ENCODE assay signal across 21 mouse cellular contexts in genomic region chr5:112272934-112273333, GRCm38 (mm10). TPM values are rescaled to one million over a fixed set of nuclear protein-coding genes. Genes with fewer than 3 reads are reported as not detected.
DNase-seq lines count a peak whose midpoint lies in the region; ATAC-seq and TF ChIP-seq lines count a peak whose summit lies in the region.
"Had no signal": no experiment of that assay in that cellular context is flagged by ENCODE, and none has a peak within 500 bp of the region (broad histone marks: within the 10 kb centered on the region; RNA-seq: fewer than 3 reads in every experiment).

No protein-coding gene starts in this region.

- no peak for TF ChIP-seq POLR2A in bone marrow, adult 2 months (IDR thresholded peaks at IDR 0.05; ENCODE audit: borderline replicate concordance, control insufficient read depth, low read depth, low read length)

- H3K4me2 ChIP-seq in heart, embryonic 16.5 days (ENCODE audit: low read depth, low read length), result no peak overlapping the region
- no peak overlapping the region for H3K4me2 ChIP-seq in stomach, embryonic 15.5 days
- no peak overlapping the region for H3K4me2 ChIP-seq in stomach, postnatal 0 days (replicated peaks; ENCODE audit: low read depth)
- H3K4me2 ChIP-seq in neural tube, embryonic 15.5 days, result no peak overlapping the region
- H3K4me2 ChIP-seq in forebrain, postnatal 0 days (ENCODE audit: low read depth), result no peak overlapping the region
- H3K4me2 ChIP-seq: embryonic facial prominence, embryonic 12.5 days; heart, embryonic 15.5 days; limb, embryonic 12.5 days; midbrain, embryonic 12.5 days had no signal

- WGBS in heart, embryonic 16.5 days, result 56% methylated on average over 2 of the region's 2 CpGs
- WGBS in stomach, embryonic 15.5 days, result 51% methylated on average over 2 of the region's 2 CpGs
- 54% methylated on average over 2 of the region's 2 CpGs for WGBS in stomach, postnatal 0 days
- 31% methylated on average over 2 of the region's 2 CpGs for WGBS in bone marrow, adult 2 months
- WGBS in neural tube, embryonic 15.5 days, result 77% methylated on average over 2 of the region's 2 CpGs
- 76% methylated on average over 2 of the region's 2 CpGs for whole genome bisulfite sequencing in forebrain, postnatal 0 days

- no peak overlapping the region for H3K4me3 ChIP-seq in heart, embryonic 16.5 days (ENCODE audit: low read length)
- H3K4me3 ChIP-seq in stomach, embryonic 15.5 days (replicated peaks), result no peak overlapping the region
- no peak overlapping the region for H3K4me3 ChIP-seq in stomach, postnatal 0 days (ENCODE audit: low read depth, low read length)
- H3K4me3 ChIP-seq in bone marrow, adult 2 months (replicated peaks; ENCODE audit: control insufficient read depth, low read depth, low read length), result no peak overlapping the region
- no peak overlapping the region for H3K4me3 ChIP-seq in neural tube, embryonic 15.5 days (replicated peaks)
- no peak overlapping the region for H3K4me3 ChIP-seq in forebrain, postnatal 0 days (ENCODE audit: low read depth, low read length)
- H3K4me3 ChIP-seq: embryonic facial prominence, embryonic 12.5 days; erythroblast, embryonic 14.5 days; heart, embryonic 15.5 days; limb, embryonic 12.5 days; midbrain, embryonic 12.5 days had no signal

- TF ChIP-seq EP300 in stomach, postnatal 0 days (optimal IDR thresholded peaks at IDR 0.05), result no peak

- H3K9ac ChIP-seq in heart, embryonic 16.5 days (ENCODE audit: low read length), result no peak overlapping the region
- H3K9ac ChIP-seq in stomach, embryonic 15.5 days, result no peak overlapping the region
- no peak overlapping the region for H3K9ac ChIP-seq in stomach, postnatal 0 days (ENCODE audit: low read length)
- no peak overlapping the region for H3K9ac ChIP-seq in neural tube, embryonic 15.5 days (replicated peaks)
- no peak overlapping the region for H3K9ac ChIP-seq in forebrain, postnatal 0 days
- H3K9ac ChIP-seq: embryonic facial prominence, embryonic 12.5 days; heart, embryonic 15.5 days; limb, embryonic 12.5 days; liver, embryonic 14.5 days; midbrain, embryonic 12.5 days had no signal

- H3K27ac ChIP-seq in heart, embryonic 16.5 days (ENCODE audit: low read length), result peak overlapping the region; percentile 29; the same call in 1 of the 2 replicates
- peak overlapping the region; percentile 28; the same call in 1 of the 2 replicates for H3K27ac ChIP-seq in stomach, embryonic 15.5 days
- H3K27ac ChIP-seq in stomach, postnatal 0 days (replicated peaks), result no peak overlapping the region
- H3K27ac ChIP-seq in bone marrow, adult 2 months (ENCODE audit: control insufficient read depth, insufficient read depth, low read depth, low read length, poor library complexity), result peak overlapping the region; percentile 44
- H3K27ac ChIP-seq in neural tube, embryonic 15.5 days (replicated peaks), result no peak overlapping the region
- H3K27ac ChIP-seq in forebrain, postnatal 0 days (ENCODE audit: low read depth, low read length), result no peak overlapping the region
- H3K27ac ChIP-seq: embryonic facial prominence, embryonic 12.5 days; heart, embryonic 15.5 days; limb, embryonic 12.5 days; liver, embryonic 14.5 days; midbrain, embryonic 12.5 days had no signal

- H3K36me3 ChIP-seq in heart, embryonic 16.5 days (ENCODE audit: control insufficient read depth, insufficient read depth), result no peaks in the 10 kb centered on the region
- no peaks in the 10 kb centered on the region for H3K36me3 ChIP-seq in stomach, embryonic 15.5 days
- no peaks in the 10 kb centered on the region for H3K36me3 ChIP-seq in stomach, postnatal 0 days (ENCODE audit: control insufficient read depth, insufficient read depth, low read length)
- no peaks in the 10 kb centered on the region for H3K36me3 ChIP-seq in splenic B cell, adult 2 months (ENCODE audit: control insufficient read depth, insufficient read depth, low read length, poor library complexity, severe bottlenecking)
- no peaks in the 10 kb centered on the region for H3K36me3 ChIP-seq in neural tube, embryonic 15.5 days
- no peaks in the 10 kb centered on the region for H3K36me3 ChIP-seq in forebrain, postnatal 0 days (ENCODE audit: insufficient read depth)
- H3K36me3 ChIP-seq: embryonic facial prominence, embryonic 12.5 days; heart, embryonic 15.5 days; limb, embryonic 12.5 days; midbrain, embryonic 12.5 days had no signal

- peaks cover 7% of the 10 kb centered on the region for H3K4me1 ChIP-seq in heart, embryonic 16.5 days (ENCODE audit: control insufficient read depth, insufficient read depth, low read length)
- peaks cover 6% of the 10 kb centered on the region for H3K4me1 ChIP-seq in stomach, embryonic 15.5 days
- no peaks in the 10 kb centered on the region for H3K4me1 ChIP-seq in stomach, postnatal 0 days (replicated peaks; ENCODE audit: control insufficient read depth, insufficient read depth)
- peaks cover 5% of the 10 kb centered on the region for H3K4me1 ChIP-seq in bone marrow, adult 2 months (ENCODE audit: control insufficient read depth, insufficient read depth, low read length)
- H3K4me1 ChIP-seq in neural tube, embryonic 15.5 days, result peaks cover 33% of the 10 kb centered on the region
- H3K4me1 ChIP-seq in forebrain, postnatal 0 days (ENCODE audit: insufficient read depth), result peaks cover 2% of the 10 kb centered on the region; the same call in 1 of the 2 replicates

- no peak for TF ChIP-seq CTCF in stomach, postnatal 0 days (IDR thresholded peaks at IDR 0.05; ENCODE audit: low read depth)
- TF ChIP-seq CTCF in bone marrow, adult 2 months (IDR thresholded peaks at IDR 0.05; ENCODE audit: control insufficient read depth, insufficient read depth, low read length), result no peak
- TF ChIP-seq CTCF in forebrain, postnatal 0 days (IDR thresholded peaks at IDR 0.05; ENCODE audit: low read depth), result no peak

- H3K27me3 ChIP-seq in heart, embryonic 16.5 days (ENCODE audit: control insufficient read depth, insufficient read depth, low read length), result peaks cover 27% of the 10 kb centered on the region
- H3K27me3 ChIP-seq in stomach, embryonic 15.5 days (replicated peaks), result peaks cover 7% of the 10 kb centered on the region
- no peaks in the 10 kb centered on the region for H3K27me3 ChIP-seq in stomach, postnatal 0 days (ENCODE audit: control insufficient read depth, insufficient read depth, low read length)
- no peaks in the 10 kb centered on the region for H3K27me3 ChIP-seq in splenic B cell, adult 2 months (ENCODE audit: control insufficient read depth, insufficient read depth, low read length, poor library complexity, severe bottlenecking)
- H3K27me3 ChIP-seq in neural tube, embryonic 15.5 days (replicated peaks), result 0 out of 2 replicates have a peak, but pooled peaks cover 8% of the 10 kb centered on the region
- H3K27me3 ChIP-seq in forebrain, postnatal 0 days (ENCODE audit: insufficient read depth, low read length), result no peaks in the 10 kb centered on the region

- no peaks in the 10 kb centered on the region for H3K9me3 ChIP-seq in heart, embryonic 16.5 days (replicated peaks; ENCODE audit: control insufficient read depth, low read length)
- H3K9me3 ChIP-seq in stomach, embryonic 15.5 days, result no peaks in the 10 kb centered on the region
- no peaks in the 10 kb centered on the region for H3K9me3 ChIP-seq in stomach, postnatal 0 days (ENCODE audit: control insufficient read depth, low read length)
- no peaks in the 10 kb centered on the region for H3K9me3 ChIP-seq in neural tube, embryonic 15.5 days (replicated peaks)
- H3K9me3 ChIP-seq in forebrain, postnatal 0 days (ENCODE audit: low read length), result no peaks in the 10 kb centered on the region
- H3K9me3 ChIP-seq: embryonic facial prominence, embryonic 12.5 days; heart, embryonic 15.5 days; limb, embryonic 12.5 days; midbrain, embryonic 12.5 days had no signal

- DNase-seq in heart, postnatal 25 days (ENCODE audit: low spot score), result no peak
- DNase-seq in stomach, postnatal 0 days (ENCODE audit: low spot score), result no peak
- peak; percentile 82 for DNase-seq in splenic B cell, adult 2 months (ENCODE audit: low read depth, low spot score)
- no peak for DNase-seq in forebrain, postnatal 0 days
- DNase-seq: cerebellum, postnatal 10 days; gastrocnemius, postnatal 25 days; kidney, adult 9 months; lung, postnatal 10 days; right cerebral cortex, postnatal 25 days had no signal

- intact Hi-C loops in heart, postnatal 25 days (cut with DNase I), result no loop called here

- no peak for ATAC-seq in heart, embryonic 16.5 days (replicated peaks; ENCODE audit: extremely low read depth, insufficient read depth, low FRiP score)
- no peak for ATAC-seq in stomach, embryonic 15.5 days (ENCODE audit: insufficient read depth, low FRiP score, low read depth)
- no peak for ATAC-seq in stomach, postnatal 0 days (ENCODE audit: low FRiP score, low TSS enrichment)
- ATAC-seq in neural tube, embryonic 15.5 days (ENCODE audit: low FRiP score), result no peak
- no peak for ATAC-seq in forebrain, postnatal 0 days
- ATAC-seq: forebrain, embryonic 14.5 days had no signal

RNA-seq across cellular contexts. Expression of gene Tpst2, which starts 3.6 kb away (rescaled TPM):
- 51.0 and 53.0 TPM in 2 replicates for polyA plus RNA-seq in heart, embryonic 16.5 days (2015; fragmentation: Nextera tagmentation; extraction: Ambion mirVana)
- total RNA-seq in heart, postnatal 25 days (2021), result 10 to 100 TPM; 38.7 to 42.3 TPM
- 40.8 and 44.4 TPM in 2 replicates for polyA plus RNA-seq in stomach, embryonic 15.5 days (2015; fragmentation: Nextera tagmentation; extraction: Ambion mirVana)
- 29.2 and 30.2 TPM in 2 replicates for polyA plus RNA-seq in stomach, postnatal 0 days (2015; fragmentation: Nextera tagmentation; extraction: Ambion mirVana)
- polyA plus RNA-seq in bone marrow, adult 2 months (2011; ENCODE audit: insufficient read depth, insufficient read length, low replicate concordance, missing spikeins), result 27.4 and 43.3 TPM in 2 replicates
- 31.4 and 40.2 TPM in 2 replicates for polyA plus RNA-seq in neural tube, embryonic 15.5 days (2015; fragmentation: Nextera tagmentation; extraction: Ambion mirVana)
- total RNA-seq in forebrain, postnatal 0 days (2014; rRNA removed), result 43.4 and 45.0 TPM in 2 replicates
- polyA plus RNA-seq in forebrain, postnatal 0 days (2015; fragmentation: Nextera tagmentation; extraction: Ambion mirVana), result 37.9 and 39.0 TPM in 2 replicates

RNA-seq across cellular contexts. Expression of gene Crybb1, which starts 17.3 kb away (rescaled TPM):
- 1.5 TPM in 2 replicates for polyA plus RNA-seq in heart, embryonic 16.5 days (2015; fragmentation: Nextera tagmentation; extraction: Ambion mirVana)
- 1 to 10 TPM; 2.5 to 2.9 TPM for total RNA-seq in heart, postnatal 25 days (2021)
- 4.0 TPM in 2 replicates for polyA plus RNA-seq in stomach, embryonic 15.5 days (2015; fragmentation: Nextera tagmentation; extraction: Ambion mirVana)
- polyA plus RNA-seq in stomach, postnatal 0 days (2015; fragmentation: Nextera tagmentation; extraction: Ambion mirVana), result 1.7 and 2.0 TPM in 2 replicates
- not detected in 2 replicates for polyA plus RNA-seq in bone marrow, adult 2 months (2011; ENCODE audit: insufficient read depth, insufficient read length, low replicate concordance, missing spikeins)
- 5.8 and 6.2 TPM in 2 replicates for polyA plus RNA-seq in neural tube, embryonic 15.5 days (2015; fragmentation: Nextera tagmentation; extraction: Ambion mirVana)
- total RNA-seq in forebrain, postnatal 0 days (2014; rRNA removed), result 5.0 and 6.3 TPM in 2 replicates
- polyA plus RNA-seq in forebrain, postnatal 0 days (2015; fragmentation: Nextera tagmentation; extraction: Ambion mirVana), result 10.4 and 10.8 TPM in 2 replicates
- total RNA-seq: megakaryocyte progenitor cell, adult 5-6 weeks had no signal
- polyA plus RNA-seq: erythroblast, embryonic 14.5 days had no signal

RNA-seq across cellular contexts. Expression of gene Cryba4, which starts 20.6 kb away (rescaled TPM):
- polyA plus RNA-seq in heart, embryonic 16.5 days (2015; fragmentation: Nextera tagmentation; extraction: Ambion mirVana), result 1.6 and 2.0 TPM in 2 replicates
- 10 to 100 TPM in 1 of 2 experiments, 1 to 10 TPM in 1; 8.9 to 10.3 TPM for total RNA-seq in heart, postnatal 25 days (2021)
- 1.7 TPM in 2 replicates for polyA plus RNA-seq in stomach, embryonic 15.5 days (2015; fragmentation: Nextera tagmentation; extraction: Ambion mirVana)
- 1.9 and 2.2 TPM in 2 replicates for polyA plus RNA-seq in stomach, postnatal 0 days (2015; fragmentation: Nextera tagmentation; extraction: Ambion mirVana)
- 3.4 TPM in 1 of 2 replicates, not detected in the other for polyA plus RNA-seq in bone marrow, adult 2 months (2011; ENCODE audit: insufficient read depth, insufficient read length, low replicate concordance, missing spikeins)
- 1.7 and 2.5 TPM in 2 replicates for polyA plus RNA-seq in neural tube, embryonic 15.5 days (2015; fragmentation: Nextera tagmentation; extraction: Ambion mirVana)
- total RNA-seq in forebrain, postnatal 0 days (2014; rRNA removed), result 2.5 TPM in 1 of 2 replicates, not detected in the other
- 2.4 and 2.6 TPM in 2 replicates for polyA plus RNA-seq in forebrain, postnatal 0 days (2015; fragmentation: Nextera tagmentation; extraction: Ambion mirVana)
- total RNA-seq: megakaryocyte progenitor cell, adult 5-6 weeks had no signal
- polyA plus RNA-seq: erythroblast, embryonic 14.5 days had no signal

RNA-seq across cellular contexts. Expression of gene Tfip11, which starts 53.2 kb away (rescaled TPM):
- 19.1 and 20.1 TPM in 2 replicates for polyA plus RNA-seq in heart, embryonic 16.5 days (2015; fragmentation: Nextera tagmentation; extraction: Ambion mirVana)
- total RNA-seq in heart, postnatal 25 days (2021), result 10 to 100 TPM; 16.3 to 17.9 TPM
- polyA plus RNA-seq in stomach, embryonic 15.5 days (2015; fragmentation: Nextera tagmentation; extraction: Ambion mirVana), result 23.3 and 25.3 TPM in 2 replicates
- polyA plus RNA-seq in stomach, postnatal 0 days (2015; fragmentation: Nextera tagmentation; extraction: Ambion mirVana), result 12.4 and 12.9 TPM in 2 replicates
- 10.2 and 20.3 TPM in 2 replicates for polyA plus RNA-seq in bone marrow, adult 2 months (2011; ENCODE audit: insufficient read depth, insufficient read length, low replicate concordance, missing spikeins)
- 29.7 and 31.0 TPM in 2 replicates for polyA plus RNA-seq in neural tube, embryonic 15.5 days (2015; fragmentation: Nextera tagmentation; extraction: Ambion mirVana)
- 15.6 and 20.8 TPM in 2 replicates for total RNA-seq in forebrain, postnatal 0 days (2014; rRNA removed)
- 20.5 and 26.9 TPM in 2 replicates for polyA plus RNA-seq in forebrain, postnatal 0 days (2015; fragmentation: Nextera tagmentation; extraction: Ambion mirVana)

Comparison
In these comparisons a context has a peak if more than half of its experiments do, and no peak if none do; other contexts are left out.
1. H3K27ac ChIP-seq: peak in heart, embryonic 16.5 days (single experiment), stomach, embryonic 15.5 days (single experiment) and bone marrow, adult 2 months (single experiment); none in stomach, postnatal 0 days (single experiment), neural tube, embryonic 15.5 days (single experiment) and forebrain, postnatal 0 days (single experiment).